Mouse (Mus musculus): ENCODE results near the gene Mrpl36. TPM values are rescaled to one million over a fixed set of nuclear protein-coding genes. Genes with fewer than 3 reads are reported as not detected.

Mrpl36 gene
- total RNA-seq, 2 experiments from 2014 or later = 33.0 to 35.5 TPM

- DNase-seq (ENCODE audit: low spot score in 2 of 2) = no peak
Measured at GRCm38 (mm10) chr13:73346131-73346530, 17.8 kb downstream of the Mrpl36 start.

GRCm38 (mm10) chr13:73346743-73347142, 18.4 kb downstream of the Mrpl36 start:
- no peak for DNase-seq (ENCODE audit: low spot score in 2 of 2)

GRCm38 (mm10) chr13:73347171-73347570, 18.9 kb downstream of the Mrpl36 start:
- no peak for DNase-seq (ENCODE audit: low spot score in 2 of 2)

DNA sequence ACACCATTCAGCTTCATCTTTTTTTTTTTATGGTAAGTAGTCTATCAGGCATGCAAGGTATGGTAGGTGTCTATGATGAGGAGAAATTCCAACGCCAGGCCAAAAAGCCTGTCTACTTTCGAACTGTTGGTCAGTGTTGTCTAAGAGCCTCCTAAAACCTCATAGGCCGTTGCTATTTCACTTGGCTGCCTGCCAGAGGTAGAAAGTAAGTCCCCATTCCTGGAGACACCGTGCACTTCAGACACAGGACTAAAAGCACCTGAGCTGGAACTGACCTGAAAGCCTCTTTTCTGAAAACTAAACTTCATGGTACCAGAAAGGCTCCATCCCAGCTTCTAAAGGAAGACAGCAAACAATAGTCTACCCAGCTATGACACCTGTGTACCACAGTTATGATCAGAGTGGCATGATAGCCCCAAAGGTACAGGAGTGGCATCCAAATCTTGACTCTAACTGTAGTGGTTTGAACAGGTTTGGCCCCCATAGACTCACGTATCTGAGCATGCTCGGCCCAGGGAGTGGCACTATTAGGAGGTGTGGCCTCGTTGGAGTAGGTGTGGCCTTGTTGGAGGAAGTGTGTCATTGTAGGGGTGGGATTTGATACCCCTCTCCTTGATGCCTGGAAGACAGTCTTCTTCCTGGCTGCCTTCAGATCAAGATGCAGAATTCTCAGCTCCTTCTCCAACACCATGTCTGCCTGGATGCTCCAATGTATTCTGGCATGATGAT, 19.8 kb downstream of the Mrpl36 start:
- DNase-seq (ENCODE audit: low spot score in 2 of 2) = no peak

DNA sequence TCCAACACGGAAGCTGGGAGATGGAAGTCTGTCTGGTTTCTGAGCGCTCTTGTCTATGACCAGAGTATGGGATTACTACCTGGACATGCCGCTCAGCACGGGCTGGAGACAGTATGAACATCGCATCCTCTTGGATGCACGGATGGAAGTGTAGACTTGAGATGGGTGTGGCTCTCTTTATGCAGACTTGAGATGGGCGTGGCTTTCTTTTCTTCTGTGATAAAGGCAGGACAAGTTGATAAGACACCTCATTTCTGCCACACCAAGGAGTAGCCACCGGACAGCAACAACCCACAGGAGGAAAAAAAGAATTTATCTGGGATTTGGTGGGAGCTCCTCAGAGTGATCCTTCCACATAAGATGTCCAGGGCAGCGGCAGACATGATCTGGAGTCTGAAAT, 22.4 kb downstream of the Mrpl36 start:
- no peak for DNase-seq (ENCODE audit: low spot score in 2 of 2)

- no peak for DNase-seq (ENCODE audit: low spot score in 2 of 2)
Measured at GRCm38 (mm10) chr13:73351910-73352309, 23.6 kb downstream of the Mrpl36 start.

DNA sequence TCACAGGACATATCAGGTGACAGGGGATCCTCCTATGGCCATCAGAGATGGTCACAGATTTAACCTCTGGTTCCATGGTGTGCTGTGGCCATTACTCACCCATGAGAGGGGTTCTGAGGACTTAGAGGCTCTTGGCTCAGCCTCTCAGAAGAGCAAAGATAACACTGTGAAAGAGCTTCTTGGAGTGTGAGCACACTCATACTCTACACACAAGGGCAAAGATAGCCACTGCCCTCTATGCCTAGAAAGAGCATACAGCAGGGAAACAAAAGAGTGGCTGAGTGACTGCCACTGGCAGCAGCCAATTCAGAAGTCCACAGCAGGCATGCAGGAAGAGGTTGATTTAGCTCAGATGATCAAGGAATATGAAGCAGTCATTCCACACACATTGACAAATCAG, 24.2 kb downstream of the Mrpl36 start:
- no peak for DNase-seq (ENCODE audit: low spot score in 2 of 2)

DNA sequence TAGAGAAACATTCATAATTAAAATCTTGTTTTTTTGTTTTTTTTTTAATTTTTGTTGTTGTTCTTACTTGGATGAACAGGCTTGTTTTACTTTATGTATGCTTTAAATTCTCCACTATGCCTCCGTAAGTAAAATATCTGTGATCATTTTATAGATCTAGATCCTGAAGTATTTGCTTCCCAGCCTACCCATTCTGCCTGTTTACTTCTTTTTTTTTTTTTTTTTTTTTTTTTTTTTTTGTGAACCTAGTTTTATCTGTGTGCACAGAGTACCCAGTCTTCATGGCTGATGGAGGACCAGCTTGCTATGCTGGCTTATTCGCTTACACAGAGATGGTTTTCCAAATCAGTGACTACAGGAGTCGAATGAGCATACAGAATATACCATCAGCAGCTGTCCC, 28.8 kb downstream of the Mrpl36 start:
- no peak for DNase-seq (ENCODE audit: low spot score in 2 of 2)

DNA sequence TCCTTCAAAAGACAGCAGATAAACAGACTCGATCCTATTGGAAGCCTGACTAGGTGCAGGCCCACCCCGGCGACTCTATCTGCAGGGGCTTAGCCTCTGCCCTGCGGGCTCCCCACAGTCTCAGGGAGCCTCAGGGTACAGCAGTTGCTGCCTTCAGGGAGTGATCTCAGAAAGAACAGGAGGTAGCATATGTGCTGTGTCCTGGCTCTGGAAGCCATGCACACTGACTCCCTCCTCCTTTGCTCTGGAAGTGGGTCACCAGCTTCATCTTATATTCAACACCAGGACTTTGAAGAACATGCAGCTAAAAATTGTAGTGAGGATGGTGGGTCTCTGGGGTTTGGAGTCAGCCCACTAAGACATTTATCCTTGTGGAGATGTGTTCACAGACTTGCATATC, 45.1 kb downstream of the Mrpl36 start:
- no peak for DNase-seq (ENCODE audit: low spot score in 2 of 2)

- DNase-seq (ENCODE audit: low spot score in 2 of 2) = no peak
Measured at GRCm38 (mm10) chr13:73374612-73375011, 46.3 kb downstream of the Mrpl36 start.

- DNase-seq (ENCODE audit: low spot score in 2 of 2) = no peak
Measured at GRCm38 (mm10) chr13:73377637-73378036, 49.3 kb downstream of the Mrpl36 start.

Other genes with a start within 250 kb of the Mrpl36 start
- not detected for gene Irx4, start 68.0 kb upstream of the Mrpl36 start, total RNA-seq (2021)
- 100 to 1,000 TPM; 175 to 197 TPM for gene Ndufs6, start within 50 bp of the Mrpl36 start, total RNA-seq (2021)
- 10 to 100 TPM; 75.5 to 77.8 TPM for gene Lpcat1, start 138.7 kb downstream of the Mrpl36 start, total RNA-seq (2021)
- gene Slc6a3, start 208.2 kb downstream of the Mrpl36 start, total RNA-seq (2021) = under 1 TPM; 0.30 to 0.56 TPM

Measured in layer of hippocampus, postnatal 10 days (tissue).